Mouse (Mus musculus) adrenal gland (tissue): Measurements from ENCODE around the gene Exosc10.

ENCODE experiments used
- intact Hi-C: fragments of 180-260 bp; cut with DNase I; formaldehyde crosslinking; loops from one replicate; pipeline ENCODE4 v1.15.1; 2025
- long read RNA-seq, 2 experiments: library from polyadenylated mRNA; unstranded; transcript quantifications; one replicate each; pipeline ENCODE4 v2.0.0; 2020; ENCODE audit warnings: borderline replicate concordance in 1 of 2; ENCODE audit not compliant: insufficient replicate concordance in 1 of 2

Exosc10 gene
- long read RNA-seq, experiment 1, transcript Exosc10-201 (25 exons, 2,790 nt): major isoform, 15 of 25 reads
- long read RNA-seq, experiment 1, partial matches to known transcripts: 6 of 25 reads
- long read RNA-seq, experiment 1, other reads (novel, unspliced or antisense): 2 of 25 reads
- long read RNA-seq, experiment 2, transcript Exosc10-201 (25 exons, 2,790 nt): major isoform, 11 of 33 reads
- long read RNA-seq, experiment 2, partial matches to known transcripts: 17 of 33 reads
- long read RNA-seq, experiment 2, other reads (novel, unspliced or antisense): 4 of 33 reads

DNA sequence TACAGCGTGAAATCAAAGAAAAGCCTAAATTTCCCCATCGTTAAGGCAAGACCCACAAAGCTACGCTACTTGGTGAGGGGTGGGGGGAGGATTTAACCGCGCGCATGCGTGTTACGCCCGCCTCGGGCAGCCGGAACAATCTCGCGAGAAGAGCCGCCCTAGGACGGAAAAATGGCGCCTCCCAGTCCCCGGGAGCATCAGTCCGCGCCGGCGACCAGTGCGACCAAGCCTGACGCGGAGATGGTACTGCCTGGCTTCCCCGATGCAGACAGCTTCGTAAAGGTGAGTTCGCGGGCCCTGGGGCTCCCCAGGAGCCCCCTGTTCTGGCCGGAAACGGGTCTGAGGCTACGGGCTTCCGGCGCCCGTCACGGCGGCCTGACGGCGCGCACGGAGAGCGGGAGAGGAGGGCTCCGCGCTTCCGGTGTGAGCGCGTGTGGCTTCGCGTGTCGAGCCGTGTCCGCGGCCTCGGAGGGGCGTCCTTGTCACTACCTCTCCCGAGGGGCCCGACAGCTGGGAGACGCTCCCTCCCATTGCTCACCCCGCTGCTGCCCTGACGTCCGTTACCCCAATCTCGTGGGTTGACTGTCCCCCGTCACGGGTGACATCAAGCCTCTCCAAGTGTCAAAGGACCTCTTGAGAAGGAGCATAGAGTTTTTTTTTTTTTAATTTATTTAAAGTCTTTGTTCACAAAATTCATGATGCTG lies at the start of gene Exosc10:
Gene Exosc10 (plus strand): TSS at position 133 of the 704 bp plus-strand sequence.
- intact Hi-C loops: no loop called here

GRCm38 (mm10) chr4:148509450-148510084 lies 48.7 kb upstream of the Exosc10 start:
- intact Hi-C loops: no loop called here

GRCm38 (mm10) chr4:148510691-148511090 lies 47.5 kb upstream of the Exosc10 start:
- intact Hi-C loops: no loop called here

DNA sequence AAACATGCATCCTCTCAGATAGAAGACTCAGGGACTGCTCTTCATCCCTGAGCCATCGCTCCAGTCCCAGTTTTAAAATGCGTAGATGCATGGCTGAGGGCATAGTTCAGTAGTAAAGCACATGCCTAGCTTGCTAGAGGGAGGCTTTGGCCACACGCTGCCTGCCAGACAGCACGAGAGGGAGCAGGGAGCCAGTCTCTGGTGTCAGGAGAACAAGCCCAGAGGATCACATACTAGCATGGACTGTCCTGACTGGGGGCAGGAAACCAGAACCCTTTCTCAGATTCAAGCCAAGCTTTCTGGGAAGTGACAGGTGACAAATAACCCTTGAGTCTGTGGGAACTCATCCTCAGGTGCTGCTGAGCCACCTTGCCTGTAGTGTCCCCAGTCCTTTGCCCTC lies 46.9 kb upstream of the Exosc10 start:
- intact Hi-C loops: no loop called here

GRCm38 (mm10) chr4:148513021-148513559 lies 45.1 kb upstream of the Exosc10 start:
- intact Hi-C loops: no loop called here

GRCm38 (mm10) chr4:148515313-148515712 lies 42.9 kb upstream of the Exosc10 start:
- intact Hi-C loops: no loop called here

DNA sequence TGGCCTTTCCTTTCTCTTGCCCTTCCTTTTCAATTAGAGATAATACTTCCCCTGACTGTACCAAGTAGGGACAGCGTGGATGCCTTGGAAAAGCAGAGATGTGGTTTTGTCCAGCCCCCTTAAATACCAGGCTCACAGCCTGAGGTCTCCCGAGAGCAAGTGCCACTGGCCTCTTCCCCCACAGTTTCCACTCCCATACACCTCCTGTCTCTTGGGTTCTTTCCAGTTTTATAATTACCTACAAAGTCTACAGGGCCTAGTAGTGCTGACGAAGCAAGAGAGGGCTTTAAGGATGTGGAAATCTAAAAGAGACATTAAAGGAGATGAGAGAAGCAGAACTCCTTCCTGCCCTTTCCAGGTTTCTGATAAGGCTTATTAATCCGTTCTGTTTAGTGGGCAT lies 40.4 kb upstream of the Exosc10 start:
- intact Hi-C loops: no loop called here

DNA sequence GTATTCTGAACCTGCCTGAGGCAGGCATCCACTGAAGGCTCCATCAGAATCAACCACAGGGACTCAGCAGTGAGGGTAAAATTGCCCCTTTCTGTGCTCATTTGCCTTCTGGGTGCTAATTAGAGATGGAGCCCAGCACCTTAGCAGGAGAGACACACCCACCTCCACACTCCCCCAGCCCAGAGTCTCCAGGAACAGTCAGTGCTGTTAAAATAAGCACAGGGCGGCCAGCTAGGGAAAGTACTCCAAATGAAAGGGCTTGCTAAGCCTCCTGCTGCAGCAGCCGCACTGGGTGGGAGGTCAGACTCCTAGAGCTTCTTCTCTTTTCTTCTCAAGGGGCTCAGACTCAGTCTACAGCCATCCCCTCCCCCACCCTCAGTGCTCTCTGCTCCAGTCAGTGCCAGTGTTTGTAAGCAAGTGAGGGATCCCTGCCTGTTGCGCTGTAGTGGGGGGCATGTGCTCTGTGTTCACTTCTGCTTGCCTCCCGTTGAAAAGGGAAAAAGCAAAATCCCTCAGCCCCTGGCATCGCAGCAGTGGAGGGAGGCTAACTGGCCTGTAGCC lies 39.9 kb upstream of the Exosc10 start:
- intact Hi-C loops: no loop called here

- intact Hi-C loops: no loop called here
Measured at GRCm38 (mm10) chr4:148523538-148523937, 34.7 kb upstream of the Exosc10 start.

DNA sequence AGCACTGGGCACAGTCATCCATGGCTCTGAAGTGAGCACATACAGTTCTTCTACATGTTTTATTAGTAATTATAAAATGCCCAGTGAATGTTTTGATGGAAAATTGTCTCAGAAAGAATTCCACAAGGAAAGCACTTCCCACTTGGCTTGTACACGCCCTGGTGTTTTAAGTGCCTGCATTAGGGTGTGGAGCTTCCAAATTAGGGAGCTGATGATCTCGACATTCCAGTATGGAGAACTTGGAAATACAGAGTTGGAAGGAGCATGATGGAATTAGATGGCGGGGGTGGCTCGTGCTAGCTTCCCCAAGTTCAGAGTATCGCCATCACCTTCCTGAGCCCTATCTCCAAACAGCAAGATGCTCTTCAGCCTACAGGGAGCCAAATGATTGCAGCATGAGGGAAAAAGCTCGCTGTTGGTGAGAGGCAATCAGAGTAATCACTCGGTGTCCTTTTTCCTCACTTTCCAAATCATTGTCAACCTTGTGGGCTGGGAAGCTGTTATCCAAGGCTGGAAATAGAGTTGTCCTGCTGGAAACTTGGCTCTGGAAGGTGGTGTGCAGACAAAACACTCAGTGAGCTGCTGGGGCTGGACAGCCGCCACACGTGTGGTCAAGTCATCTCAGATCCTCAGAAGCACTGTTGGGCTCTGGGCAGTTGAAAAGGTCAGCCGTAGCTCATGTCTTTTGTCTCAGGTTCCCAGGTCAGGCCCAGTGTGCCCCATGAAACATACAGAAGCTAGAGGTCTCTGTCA lies 30.9 kb upstream of the Exosc10 start:
- intact Hi-C loops: no loop called here

GRCm38 (mm10) chr4:148530351-148530750 lies 27.9 kb upstream of the Exosc10 start:
- intact Hi-C loops: no loop called here

GRCm38 (mm10) chr4:148530778-148531177 lies 27.5 kb upstream of the Exosc10 start:
- intact Hi-C loops: no loop called here

- intact Hi-C loops: no loop called here
Measured at GRCm38 (mm10) chr4:148531341-148531740, 26.9 kb upstream of the Exosc10 start.

- intact Hi-C loops: no loop called here
Measured at GRCm38 (mm10) chr4:148532516-148532915, 25.7 kb upstream of the Exosc10 start.

DNA sequence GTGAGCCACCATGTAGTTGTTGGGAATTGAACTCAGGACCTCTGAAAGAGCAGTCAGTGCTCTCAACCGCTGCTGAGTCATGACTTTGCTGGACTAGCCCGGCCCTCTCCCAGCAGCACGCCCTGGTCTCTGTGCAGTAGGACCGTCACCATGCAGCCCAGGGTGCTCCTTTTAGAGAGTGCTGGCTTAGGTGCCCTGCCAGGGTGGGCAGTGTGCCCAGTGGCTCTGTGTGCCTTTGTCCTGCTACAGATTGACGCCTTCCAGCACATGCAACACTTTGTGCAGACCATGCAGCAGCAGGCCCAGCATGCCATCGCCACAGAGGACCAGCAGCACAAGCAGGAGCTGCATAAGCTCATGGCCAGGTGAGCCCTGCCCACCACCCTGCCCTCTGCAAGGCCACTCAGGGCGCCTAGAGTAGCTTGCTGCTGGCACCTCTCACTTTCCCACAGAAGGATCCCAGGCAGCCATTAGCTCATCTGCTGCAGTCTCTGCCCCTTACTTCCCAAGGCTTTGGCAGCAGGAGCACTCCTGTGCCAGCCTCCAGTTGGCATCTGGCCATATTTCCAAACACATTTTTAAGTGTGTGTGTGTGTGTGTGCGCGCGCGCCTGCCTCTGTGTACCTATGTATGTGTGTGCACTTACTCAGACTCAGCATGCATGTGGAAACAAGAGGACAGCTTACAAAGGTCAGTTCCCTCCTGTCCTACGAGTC lies 24.5 kb upstream of the Exosc10 start:
- intact Hi-C loops: no loop called here

DNA sequence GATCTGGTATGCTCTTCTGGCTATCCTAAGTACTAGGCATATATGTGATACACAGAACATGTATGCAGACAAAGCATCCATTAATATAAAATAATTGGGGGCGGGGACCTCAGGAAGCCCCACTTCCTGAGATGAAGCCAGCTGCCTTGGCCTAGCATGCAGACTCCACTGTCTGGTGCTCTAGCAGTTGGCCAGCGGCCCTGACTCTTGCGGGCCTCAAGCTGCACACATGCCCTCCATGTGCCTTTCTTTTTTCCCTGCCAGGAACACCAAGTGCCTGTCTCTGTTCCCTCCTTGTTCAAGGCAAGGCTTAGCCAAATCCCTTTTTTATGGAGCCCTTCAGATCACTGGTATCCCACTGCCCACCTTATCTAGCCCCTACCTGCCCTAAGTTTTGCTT lies 22.4 kb upstream of the Exosc10 start:
- intact Hi-C loops: no loop called here

DNA sequence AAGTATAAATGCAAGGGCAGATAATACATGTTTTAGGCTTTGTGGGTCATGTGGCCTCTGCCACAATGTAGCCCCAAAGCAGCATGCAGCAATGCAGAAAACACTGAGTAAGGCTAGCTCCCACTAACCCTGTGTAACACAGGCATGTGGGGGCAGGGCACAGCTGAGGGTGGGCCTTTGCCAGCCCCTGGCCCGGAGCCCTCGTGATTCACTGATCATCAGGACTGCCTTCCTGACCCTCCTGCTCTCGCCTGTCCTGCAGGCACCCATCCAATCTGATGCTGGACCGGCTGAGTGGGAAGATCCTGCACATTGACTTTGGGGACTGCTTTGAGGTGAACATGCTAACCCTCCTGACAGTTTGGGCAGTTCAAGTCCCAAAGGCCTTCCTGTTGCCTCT lies 9.1 kb upstream of the Exosc10 start:
- intact Hi-C loops: no loop called here

DNA sequence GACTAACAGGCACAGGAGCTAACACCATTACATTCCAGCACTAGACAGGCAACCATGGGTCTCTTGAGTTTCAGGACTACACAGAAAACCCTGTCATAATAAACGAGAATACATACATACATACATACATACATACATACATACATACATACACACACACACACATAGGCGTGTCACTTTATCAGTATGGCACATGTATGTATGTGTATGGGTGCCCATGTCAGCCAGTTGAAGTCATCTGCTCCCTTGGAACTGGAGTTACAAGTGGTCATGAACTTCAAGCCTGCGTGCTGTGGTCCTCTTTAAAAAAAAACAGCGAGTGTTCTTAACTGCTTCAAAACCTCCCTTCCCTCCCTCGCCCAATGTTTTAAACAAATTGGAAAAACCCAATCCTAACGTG lies 463 bp upstream of the Exosc10 start:
- intact Hi-C loops: no loop called here

DNA sequence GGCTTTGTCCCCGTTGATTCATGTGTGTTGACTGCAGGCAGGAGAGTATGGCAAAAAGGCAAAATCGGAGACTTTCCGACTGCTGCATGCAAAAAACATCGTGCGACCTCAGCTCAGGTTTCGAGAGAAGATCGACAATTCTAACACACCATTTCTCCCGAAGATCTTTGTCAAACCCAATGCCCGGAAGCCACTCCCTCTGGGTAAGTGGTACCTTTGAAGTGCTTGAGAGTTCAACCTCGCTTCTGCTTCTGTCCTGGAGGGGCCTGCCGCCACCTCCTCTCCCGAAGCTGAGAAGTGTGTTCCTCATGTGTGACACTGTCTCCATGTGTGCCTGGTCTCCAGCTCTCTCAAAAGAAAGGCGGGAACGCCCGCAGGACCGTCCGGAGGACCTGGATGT lies 4.4 kb downstream of the Exosc10 start:
- intact Hi-C loops: no loop called here

DNA sequence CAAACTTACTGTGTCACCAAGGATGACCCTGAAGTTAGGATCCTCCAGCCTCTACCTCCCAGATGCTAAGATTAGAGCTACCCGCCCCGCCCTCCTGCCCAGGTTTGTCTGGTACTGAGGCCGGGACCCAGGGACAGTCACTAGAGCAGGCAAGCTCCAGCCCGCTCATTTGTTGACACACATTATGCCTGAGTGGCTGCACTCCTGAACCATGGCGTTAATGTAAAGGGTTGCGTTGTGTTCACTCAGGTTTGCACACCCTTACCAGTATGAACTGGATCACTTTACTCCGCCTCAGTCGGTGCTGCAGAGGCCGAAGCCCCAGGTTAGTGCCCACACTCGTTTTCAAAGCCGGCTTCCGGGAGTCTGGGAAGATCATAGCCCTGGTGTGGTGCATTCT lies 5.4 kb downstream of the Exosc10 start:
- intact Hi-C loops: no loop called here

DNA sequence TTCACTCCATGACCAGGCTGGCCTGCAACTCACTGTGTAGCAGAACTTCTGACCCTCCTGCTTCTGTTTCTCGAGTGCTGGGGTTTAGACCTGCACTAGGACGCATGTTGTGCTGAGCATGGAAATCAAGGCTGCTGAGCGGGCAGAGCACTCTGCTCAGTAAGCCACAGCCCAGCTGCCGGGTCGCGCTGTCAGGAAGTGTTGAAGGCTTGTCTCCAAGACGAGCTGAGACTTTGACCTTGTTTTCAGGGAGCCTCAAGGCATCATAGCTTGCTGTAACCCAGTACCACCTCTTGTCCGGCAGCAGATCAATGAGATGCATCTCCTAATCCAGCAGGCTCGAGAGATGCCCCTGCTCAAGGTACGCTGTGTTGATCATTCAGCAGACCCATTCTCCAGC lies 11.9 kb downstream of the Exosc10 start:
- intact Hi-C loops: no loop called here
